In genomic region chr11:88583259-88583833, GRCm38 (mm10) we compare ENCODE assay signal across 8 mouse cellular contexts.
DNase-seq lines count a peak whose midpoint lies in the region; ATAC-seq and TF ChIP-seq lines count a peak whose summit lies in the region.

No protein-coding gene starts in this region.

- no peak for ATAC-seq in heart, embryonic 13.5 days (ENCODE audit: extremely low read depth, insufficient number of reproducible peaks, low FRiP score, low TSS enrichment)
- peak; percentile 76 for ATAC-seq in forebrain, postnatal 0 days
- peak; percentile 74 for ATAC-seq in midbrain, embryonic 11.5 days (ENCODE audit: low FRiP score)

- peak overlapping the region; percentile 62 for H3K9ac ChIP-seq in heart, embryonic 13.5 days
- H3K9ac ChIP-seq in ES-E14 (ENCODE audit: insufficient read depth, low read depth, low read length, poor library complexity, severe bottlenecking) = no peak overlapping the region; the same call in 1 of the 2 replicates
- H3K9ac ChIP-seq in forebrain, postnatal 0 days = no peak overlapping the region
- peak overlapping the region; percentile 61 for H3K9ac ChIP-seq in midbrain, embryonic 11.5 days (ENCODE audit: low read length)

- peak overlapping the region; percentile 85 for H3K27ac ChIP-seq in heart, embryonic 13.5 days (replicated peaks)
- H3K27ac ChIP-seq in ES-E14 (ENCODE audit: insufficient read depth, low read depth, low read length, poor library complexity, severe bottlenecking) = peak overlapping the region; percentile 98
- H3K27ac ChIP-seq in forebrain, postnatal 0 days (ENCODE audit: low read depth, low read length) = peak overlapping the region; percentile 71
- H3K27ac ChIP-seq in midbrain, embryonic 11.5 days (ENCODE audit: low read depth, low read length) = peak overlapping the region; percentile 97
- no peak overlapping the region for H3K27ac ChIP-seq in cerebellum, adult 2 months (ENCODE audit: insufficient read depth, low read length)

- peaks cover 85% of the 10 kb centered on the region for H3K4me1 ChIP-seq in heart, embryonic 13.5 days
- H3K4me1 ChIP-seq in ES-E14 (ENCODE audit: control insufficient read depth in 2 of 2, insufficient read depth in 2 of 2, low read length in 2 of 2, poor library complexity in 1 of 2) = peaks cover 6 to 12% of the 10 kb centered on the region in 2 experiments; a peak in 3 of 4 replicates
- H3K4me1 ChIP-seq in forebrain, postnatal 0 days (ENCODE audit: insufficient read depth) = peaks cover 29% of the 10 kb centered on the region
- H3K4me1 ChIP-seq in midbrain, embryonic 11.5 days (ENCODE audit: control insufficient read depth, insufficient read depth, low read length) = peaks cover 82% of the 10 kb centered on the region
- peaks cover 15% of the 10 kb centered on the region for H3K4me1 ChIP-seq in cerebellum, adult 2 months (ENCODE audit: control insufficient read depth, insufficient read depth, low read length)

- peak overlapping the region; percentile 54 for H3K4me2 ChIP-seq in heart, embryonic 13.5 days
- no peak overlapping the region for H3K4me2 ChIP-seq in forebrain, postnatal 0 days (ENCODE audit: low read depth)
- peak overlapping the region; percentile 39 for H3K4me2 ChIP-seq in midbrain, embryonic 11.5 days

- 13% methylated on average over 8 of the region's 8 CpGs for WGBS in heart, embryonic 13.5 days
- 10% methylated on average over 8 of the region's 8 CpGs for WGBS in forebrain, postnatal 0 days
- WGBS in midbrain, embryonic 11.5 days = under 1% methylated on average over 8 of the region's 8 CpGs
- WGBS in cerebellum, adult 2 months = 64% methylated on average over 8 of the region's 8 CpGs

- no peak for DNase-seq in heart, postnatal 4 days
- DNase-seq in ES-E14 (ENCODE audit: low read depth, low spot score) = peak; percentile 70
- DNase-seq in forebrain, postnatal 0 days = peak; percentile 70
- DNase-seq in midbrain, embryonic 11.5 days (ENCODE audit: low spot score, missing footprints) = peak; percentile 95
- DNase-seq in adrenal gland, postnatal 14 days = no peak
- no peak for DNase-seq in cerebellum, adult 2 months
- no peak for DNase-seq in urinary bladder, postnatal 25 days (ENCODE audit: low spot score)

- H3K36me3 ChIP-seq in heart, embryonic 13.5 days = peaks cover 13% of the 10 kb centered on the region
- H3K36me3 ChIP-seq in ES-E14 (ENCODE audit: control insufficient read depth, insufficient read depth, low read length, poor library complexity, severe bottlenecking) = 0 out of 2 replicates have a peak, but pooled peaks cover 3% of the 10 kb centered on the region
- no peaks in the 10 kb centered on the region for H3K36me3 ChIP-seq in forebrain, postnatal 0 days (ENCODE audit: insufficient read depth)
- no peaks in the 10 kb centered on the region for H3K36me3 ChIP-seq in midbrain, embryonic 11.5 days (ENCODE audit: control insufficient read depth, insufficient read depth, low read length)

- H3K4me3 ChIP-seq in heart, embryonic 13.5 days = no peak overlapping the region
- peak overlapping the region; percentile 41 to 55 for H3K4me3 ChIP-seq in ES-E14 (ENCODE audit: insufficient read depth in 1 of 2, low read depth in 1 of 2, low read length in 2 of 2, poor library complexity in 1 of 2, severe bottlenecking in 1 of 2)
- no peak overlapping the region for H3K4me3 ChIP-seq in forebrain, postnatal 0 days (ENCODE audit: low read depth, low read length)
- no peak overlapping the region for H3K4me3 ChIP-seq in midbrain, embryonic 11.5 days (ENCODE audit: low read depth, low read length)
- no peak overlapping the region for H3K4me3 ChIP-seq in cerebellum, adult 2 months (replicated peaks; ENCODE audit: insufficient read depth, low read depth, low read length)

- no peaks in the 10 kb centered on the region for H3K9me3 ChIP-seq in heart, embryonic 13.5 days
- H3K9me3 ChIP-seq in ES-E14 (ENCODE audit: control insufficient read depth, insufficient read depth, low read depth, low read length) = no peaks in the 10 kb centered on the region
- H3K9me3 ChIP-seq in forebrain, postnatal 0 days (ENCODE audit: low read length) = no peaks in the 10 kb centered on the region
- no peaks in the 10 kb centered on the region for H3K9me3 ChIP-seq in midbrain, embryonic 11.5 days (ENCODE audit: control insufficient read depth, low read length)

- TF ChIP-seq CTCF in forebrain, postnatal 0 days (IDR thresholded peaks at IDR 0.05; ENCODE audit: low read depth) = no peak
- TF ChIP-seq CTCF in cerebellum, adult 2 months (IDR thresholded peaks at IDR 0.05; ENCODE audit: borderline replicate concordance, insufficient read depth, low read depth, low read length) = no peak

- no peaks in the 10 kb centered on the region for H3K27me3 ChIP-seq in heart, embryonic 13.5 days (replicated peaks)
- no peaks in the 10 kb centered on the region for H3K27me3 ChIP-seq in forebrain, postnatal 0 days (ENCODE audit: insufficient read depth, low read length)
- no peaks in the 10 kb centered on the region for H3K27me3 ChIP-seq in midbrain, embryonic 11.5 days (ENCODE audit: control insufficient read depth, insufficient read depth, low read length)
- no peaks in the 10 kb centered on the region for H3K27me3 ChIP-seq in cerebellum, adult 2 months (ENCODE audit: control insufficient read depth, insufficient read depth, low read length)

- in situ Hi-C loops in ES-E14 (cut with MboI; ENCODE audit: low sequenced_read_pairs in 2 of 2, unreplicated experiment in 2 of 2) = no loop called here

- TF ChIP-seq POLR2A in cerebellum, adult 2 months (IDR thresholded peaks at IDR 0.05; ENCODE audit: borderline replicate concordance, insufficient read depth, low read length) = no peak

TF ChIP-seq in ES-E14, 5 proteins besides CTCF, POLR2A, EP300 and RAD21:
- TF ChIP-seq CHD2 (IDR thresholded peaks at IDR 0.05; ENCODE audit: low read depth, low read length) (peak; percentile 38; the same call in 1 of the 2 replicates), ZC3H11A (IDR thresholded peaks at IDR 0.05; ENCODE audit: borderline replicate concordance, low read depth, low read length) (no peak)
TF ChIP-seq in ES-E14: peak in this region for 1.

Comparison
In these comparisons a context has a peak if more than half of its experiments do, and no peak if none do; other contexts are left out.
1. H3K4me3 ChIP-seq: peak in ES-E14 (2 of 2); none in heart, embryonic 13.5 days (single experiment), forebrain, postnatal 0 days (single experiment), midbrain, embryonic 11.5 days (single experiment) and cerebellum, adult 2 months (single experiment).
2. H3K9ac ChIP-seq: peak in heart, embryonic 13.5 days (single experiment) and midbrain, embryonic 11.5 days (single experiment); none in ES-E14 (single experiment) and forebrain, postnatal 0 days (single experiment).
3. DNase-seq: peak in ES-E14 (single experiment), forebrain, postnatal 0 days (single experiment) and midbrain, embryonic 11.5 days (single experiment); none in heart, postnatal 4 days (single experiment), adrenal gland, postnatal 14 days (single experiment), cerebellum, adult 2 months (0 of 2) and urinary bladder, postnatal 25 days (single experiment).